Mouse (Mus musculus): ENCODE data around the gene Glycam1.

Glycam1 gene

DNA sequence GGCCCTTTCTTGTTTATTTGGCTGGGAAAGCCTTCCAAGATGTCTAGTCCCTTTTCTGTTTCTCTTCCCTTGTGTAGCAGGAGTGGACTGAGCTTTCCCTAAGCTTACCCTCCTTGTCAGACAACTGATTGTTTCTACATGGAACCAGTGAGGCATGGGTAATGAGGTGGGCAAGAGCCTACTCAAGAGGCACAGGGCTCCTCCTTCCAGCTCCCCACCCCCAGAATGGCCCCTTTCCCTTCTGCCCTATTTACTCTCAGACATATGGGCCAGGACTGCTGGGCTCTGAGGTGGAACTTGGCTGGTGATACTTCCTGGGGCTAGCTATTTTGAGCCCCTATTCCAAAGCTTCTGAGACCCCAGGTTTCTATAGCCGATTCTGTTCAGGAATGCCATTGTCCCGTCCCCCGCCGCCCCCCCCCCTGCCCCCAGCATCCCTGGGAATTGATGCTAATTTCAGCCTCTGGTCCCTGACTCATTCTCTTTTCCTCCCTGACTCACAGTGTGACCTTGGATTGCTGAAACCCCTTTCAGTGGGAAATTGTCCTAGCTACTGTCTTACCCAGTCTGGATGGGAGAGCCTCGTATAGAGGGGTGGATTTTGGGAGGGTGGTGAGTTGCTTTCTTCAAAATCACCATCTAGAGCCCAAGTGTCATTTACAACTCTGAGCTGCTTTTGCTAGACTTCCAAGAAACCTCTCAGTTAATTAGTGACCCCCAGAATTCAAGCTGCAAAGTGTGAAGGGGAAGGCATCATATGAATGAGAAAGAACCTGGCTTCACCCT, 46.1 kb downstream of the Glycam1 start:
- peak; percentile 37 for DNase-seq

GRCm38 (mm10) chr15:103514914-103515313, 50.0 kb downstream of the Glycam1 start:
- no peak for DNase-seq

DNA sequence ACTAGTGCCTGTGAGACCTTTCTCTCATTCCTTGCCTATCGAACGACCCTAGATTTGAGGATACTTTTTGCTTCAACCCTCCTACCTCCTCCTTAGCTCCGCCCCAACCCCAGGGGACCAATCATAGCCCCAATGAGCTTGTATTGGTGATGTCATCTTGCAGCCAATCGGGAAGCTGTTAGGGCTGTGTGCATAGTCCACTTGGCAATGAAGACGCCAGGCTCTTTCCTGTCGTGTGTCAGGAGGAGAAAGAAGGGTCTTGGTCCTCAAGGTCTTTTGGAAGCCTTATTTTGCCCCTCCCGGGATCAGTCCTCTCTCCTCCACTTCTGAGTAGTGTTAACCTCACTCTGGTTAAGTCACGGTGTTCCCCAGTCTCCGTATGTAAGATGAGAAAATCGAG, 50.8 kb downstream of the Glycam1 start:
- peak; percentile 90 for DNase-seq

GRCm38 (mm10) chr15:103513621-103514031, 51.3 kb downstream of the Glycam1 start:
- peak; percentile 43 for DNase-seq

Data from cerebellum, adult 9-11 months (tissue).